Mouse (Mus musculus): Measurements from ENCODE around the gene Svbp. TPM values are rescaled to one million over a fixed set of nuclear protein-coding genes. Genes with fewer than 3 reads are reported as not detected.

Svbp gene
- total RNA-seq (2015; ENCODE audit: low replicate concordance) (21.7 and 32.1 TPM in 2 replicates), total RNA-seq (2017; ENCODE audit: low replicate concordance) (36.0 and 124 TPM in 2 replicates)

DNA sequence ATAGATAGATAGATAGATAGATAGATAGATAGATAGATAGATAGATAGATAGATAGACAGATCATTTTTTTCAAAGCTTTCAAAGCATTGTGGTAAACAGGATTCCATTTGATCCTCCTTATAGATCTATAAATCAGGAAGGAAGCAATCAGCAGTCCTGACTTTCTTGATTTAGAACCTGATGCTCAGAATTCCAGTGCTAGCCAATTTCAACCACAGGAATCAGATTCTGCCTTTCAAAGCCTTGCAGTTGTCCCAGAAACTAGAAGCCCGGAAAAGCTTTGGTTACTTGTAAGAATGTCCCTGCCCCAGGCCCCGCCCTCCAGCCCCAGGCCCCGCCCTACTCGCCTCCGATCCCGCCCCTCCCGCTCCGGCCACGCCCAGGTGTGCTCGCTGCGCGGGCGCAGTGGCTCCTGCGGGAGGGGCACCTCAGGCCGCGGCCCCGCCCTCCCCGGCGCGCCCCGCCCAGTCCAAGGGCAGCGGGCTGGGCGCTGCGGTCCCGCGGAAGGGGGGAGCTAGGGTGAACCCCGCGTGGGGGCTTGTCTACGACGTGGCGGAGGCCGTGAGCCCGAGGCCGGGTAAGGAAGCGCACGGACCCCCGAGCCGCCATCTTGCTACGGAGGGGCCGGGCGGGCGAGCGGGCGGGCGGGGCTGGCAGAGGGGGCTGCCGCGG lies at the start of gene Svbp:
Gene Svbp (plus strand): TSS at position 398 of the 673 bp plus-strand sequence.
- peak; percentile 72 for ATAC-seq (replicated peaks; ENCODE audit: low FRiP score, poor library complexity, severe bottlenecking)

- no peak for ATAC-seq (replicated peaks; ENCODE audit: low FRiP score, poor library complexity, severe bottlenecking)
These were observed 48.3 kb upstream of the Svbp start for GRCm38 (mm10) chr4:119146816-119147215.

DNA sequence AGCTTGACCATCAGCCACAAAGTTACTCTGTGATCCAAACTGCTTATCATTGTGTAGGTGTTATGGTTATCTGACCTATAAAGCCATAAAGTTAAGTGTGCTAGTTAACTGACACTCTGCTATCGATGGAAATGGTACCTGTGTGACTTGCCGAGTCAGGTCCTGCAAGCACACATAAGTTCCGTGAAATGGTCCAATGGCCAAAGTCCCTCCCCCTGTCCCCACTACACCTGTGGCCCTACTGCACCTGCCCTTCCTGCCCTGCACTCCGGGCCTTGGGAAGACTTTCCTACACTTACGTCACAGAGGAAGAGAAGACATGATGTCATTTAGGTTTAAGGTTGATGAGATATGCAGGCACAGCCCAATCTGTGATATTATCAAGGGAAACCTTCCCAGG lies 47.8 kb upstream of the Svbp start:
- ATAC-seq (replicated peaks; ENCODE audit: low FRiP score, poor library complexity, severe bottlenecking): no peak

GRCm38 (mm10) chr4:119148741-119149140 lies 46.4 kb upstream of the Svbp start:
- ATAC-seq (replicated peaks; ENCODE audit: low FRiP score, poor library complexity, severe bottlenecking): no peak

- peak; percentile 83 for ATAC-seq (replicated peaks; ENCODE audit: low FRiP score, poor library complexity, severe bottlenecking)
These were observed 37.9 kb upstream of the Svbp start for GRCm38 (mm10) chr4:119157186-119157585.

- ATAC-seq (replicated peaks; ENCODE audit: low FRiP score, poor library complexity, severe bottlenecking): no peak
These were observed 37.2 kb upstream of the Svbp start for GRCm38 (mm10) chr4:119157891-119158290.

GRCm38 (mm10) chr4:119161358-119161757 lies 33.7 kb upstream of the Svbp start:
- no peak for ATAC-seq (replicated peaks; ENCODE audit: low FRiP score, poor library complexity, severe bottlenecking)

GRCm38 (mm10) chr4:119162990-119163389 lies 32.1 kb upstream of the Svbp start:
- ATAC-seq (replicated peaks; ENCODE audit: low FRiP score, poor library complexity, severe bottlenecking): no peak

GRCm38 (mm10) chr4:119165916-119166315 lies 29.2 kb upstream of the Svbp start:
- no peak for ATAC-seq (replicated peaks; ENCODE audit: low FRiP score, poor library complexity, severe bottlenecking)

DNA sequence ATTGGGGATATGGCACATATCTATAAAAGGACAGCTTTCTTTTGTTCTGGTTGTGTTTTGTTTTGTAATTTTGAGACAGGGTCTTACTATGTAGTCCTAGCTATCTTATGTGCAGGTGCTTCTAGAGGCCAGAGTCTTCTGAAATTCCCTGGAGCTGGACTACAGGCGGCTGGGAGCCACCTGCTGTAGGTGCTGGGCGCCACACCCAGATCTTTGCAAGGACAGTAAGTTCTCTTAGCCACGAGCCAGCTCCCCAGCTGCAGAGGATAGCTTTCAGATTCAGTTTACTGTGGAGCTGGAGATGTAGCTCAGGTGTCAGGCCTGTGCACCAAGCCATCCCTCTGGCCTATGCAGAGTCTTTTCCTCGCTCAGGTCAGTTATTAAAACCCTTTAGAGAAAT lies 28.0 kb upstream of the Svbp start:
- ATAC-seq (replicated peaks; ENCODE audit: low FRiP score, poor library complexity, severe bottlenecking): no peak

GRCm38 (mm10) chr4:119167663-119168062 lies 27.4 kb upstream of the Svbp start:
- ATAC-seq (replicated peaks; ENCODE audit: low FRiP score, poor library complexity, severe bottlenecking): peak; percentile 81

- ATAC-seq (replicated peaks; ENCODE audit: low FRiP score, poor library complexity, severe bottlenecking): peak; percentile 51
These were observed 22.0 kb upstream of the Svbp start for GRCm38 (mm10) chr4:119172919-119173650.

- peak; percentile 92 for ATAC-seq (replicated peaks; ENCODE audit: low FRiP score, poor library complexity, severe bottlenecking)
These were observed 21.2 kb upstream of the Svbp start, which contains the start of gene Zfp691 for GRCm38 (mm10) chr4:119173851-119174453. Zfp691 (minus strand) TSS chr4:119174195.

DNA sequence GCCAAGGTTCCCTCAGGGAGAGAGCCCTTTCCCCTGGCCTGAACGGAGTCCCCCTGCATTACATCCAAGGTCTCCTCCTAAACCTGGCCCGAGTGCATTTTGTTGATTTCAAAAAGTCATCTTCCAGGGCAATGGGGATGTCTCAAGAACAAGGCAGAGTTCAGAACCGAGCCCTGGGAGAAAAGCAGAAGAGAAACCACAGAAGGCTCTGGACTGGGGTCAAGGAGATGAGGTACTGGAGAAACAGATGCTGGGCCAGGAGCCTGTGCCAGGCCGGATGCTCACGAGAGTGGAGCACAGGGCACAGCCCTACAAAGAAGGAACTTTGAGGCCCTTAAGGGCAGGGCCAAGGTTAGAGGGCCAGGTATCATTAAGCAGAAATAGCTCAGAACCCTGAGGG lies 17.4 kb upstream of the Svbp start:
- no peak for ATAC-seq (replicated peaks; ENCODE audit: low FRiP score, poor library complexity, severe bottlenecking)

DNA sequence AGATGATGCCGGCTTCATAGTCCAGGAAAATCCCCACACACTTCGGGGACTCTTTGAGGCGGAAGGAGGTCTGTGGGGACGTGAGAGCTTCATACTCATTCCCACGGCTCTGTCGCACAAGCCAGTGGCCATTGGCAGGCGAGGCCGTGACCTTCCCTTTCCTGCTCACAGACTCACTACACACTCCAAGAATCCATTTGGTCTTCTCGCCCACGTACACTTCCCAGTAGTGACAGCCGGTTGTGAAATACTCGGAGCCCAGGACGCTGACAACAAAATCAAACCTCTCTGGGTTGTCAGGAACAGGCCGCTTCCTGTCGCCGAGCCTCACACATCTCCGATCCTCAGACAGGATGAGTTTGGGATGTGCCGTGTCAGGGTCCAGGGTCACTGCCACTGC lies 16.8 kb upstream of the Svbp start:
- no peak for ATAC-seq (replicated peaks; ENCODE audit: low FRiP score, poor library complexity, severe bottlenecking)

- no peak for ATAC-seq (replicated peaks; ENCODE audit: low FRiP score, poor library complexity, severe bottlenecking)
These were observed 14.9 kb upstream of the Svbp start for GRCm38 (mm10) chr4:119180133-119180707.

DNA sequence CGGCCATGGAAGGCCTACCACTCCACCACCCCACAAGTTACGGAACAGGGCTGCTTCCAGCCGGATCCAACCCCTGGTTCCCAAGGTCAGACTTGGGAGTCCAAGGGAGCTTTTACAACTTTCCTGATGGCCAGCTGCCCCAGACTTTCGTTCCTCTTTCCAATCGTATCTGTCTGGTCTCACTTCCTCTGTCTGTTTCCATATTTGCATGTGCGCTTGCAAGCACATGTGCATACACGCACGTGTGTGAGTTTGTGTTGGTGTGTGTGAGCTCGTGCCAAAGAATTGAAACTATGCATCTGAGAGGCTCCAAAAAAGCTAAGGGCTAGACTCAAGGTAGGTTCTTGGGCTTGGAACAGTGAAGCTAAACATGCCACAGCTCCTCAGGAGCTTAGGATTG lies 13.7 kb upstream of the Svbp start:
- ATAC-seq (replicated peaks; ENCODE audit: low FRiP score, poor library complexity, severe bottlenecking): no peak

- no peak for ATAC-seq (replicated peaks; ENCODE audit: low FRiP score, poor library complexity, severe bottlenecking)
These were observed 11.6 kb upstream of the Svbp start for GRCm38 (mm10) chr4:119183525-119183924.

DNA sequence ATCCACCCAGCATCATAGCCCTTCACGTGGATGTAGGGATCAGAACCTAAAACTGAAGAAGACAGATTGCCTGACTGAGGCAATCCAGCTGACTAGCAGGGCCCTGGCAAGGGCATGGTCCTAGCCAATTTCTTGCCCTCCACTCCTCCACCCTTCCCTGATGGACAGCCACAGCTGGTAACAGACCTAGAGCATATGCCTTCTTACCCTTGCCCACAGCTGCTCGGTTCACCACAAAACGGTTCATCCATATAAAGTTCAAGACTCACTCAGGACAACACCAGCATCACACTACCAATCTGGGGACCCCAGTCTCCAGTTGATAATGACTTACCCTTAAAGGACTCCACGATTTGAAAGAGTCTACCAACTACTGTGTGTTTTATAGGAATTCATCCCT lies 9.3 kb upstream of the Svbp start:
- ATAC-seq (replicated peaks; ENCODE audit: low FRiP score, poor library complexity, severe bottlenecking): no peak

DNA sequence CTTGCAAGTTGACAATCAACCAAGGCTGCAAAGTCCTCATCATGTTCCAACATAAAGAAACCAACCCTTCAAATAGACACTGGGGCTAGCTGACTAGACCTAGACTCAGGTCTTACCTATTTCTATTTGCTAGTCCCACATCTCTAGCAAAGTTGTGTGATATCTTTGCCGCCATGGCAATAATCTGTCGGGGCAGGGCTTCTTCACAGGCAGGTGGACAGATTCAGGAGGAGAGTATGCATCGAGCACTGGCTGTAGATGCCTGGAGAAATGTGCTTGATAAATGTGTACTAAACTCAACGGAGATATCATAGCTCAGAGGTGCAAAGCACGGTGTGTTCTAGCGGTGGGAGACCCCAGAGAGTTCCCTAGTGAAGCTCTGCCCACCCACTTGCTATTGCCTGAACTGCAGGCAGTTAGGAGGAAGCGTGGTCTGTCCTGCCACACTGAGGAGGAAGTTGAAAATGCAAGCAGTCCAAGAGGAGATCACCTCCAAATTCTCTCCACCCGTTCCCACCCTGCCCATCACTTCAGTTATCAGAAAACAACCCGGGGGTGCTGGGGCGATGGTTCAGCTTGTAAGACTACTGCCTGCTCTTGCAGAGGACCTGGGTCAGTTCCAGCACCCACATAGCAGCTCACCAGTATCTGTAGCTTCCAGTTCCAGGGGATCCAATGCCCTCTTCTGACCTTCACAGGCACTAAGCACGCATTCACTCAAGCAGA lies 6.9 kb upstream of the Svbp start:
- peak; percentile 60 for ATAC-seq (replicated peaks; ENCODE audit: low FRiP score, poor library complexity, severe bottlenecking)
